Mouse (Mus musculus): ENCODE measurements at regions not wholly inside any gene's neighbourhood (a gene's known extent, or its start where the extent isn't known, plus 50 kb on each side); places are given as distances from the start of the nearest gene placed in this dataset.

DNA sequence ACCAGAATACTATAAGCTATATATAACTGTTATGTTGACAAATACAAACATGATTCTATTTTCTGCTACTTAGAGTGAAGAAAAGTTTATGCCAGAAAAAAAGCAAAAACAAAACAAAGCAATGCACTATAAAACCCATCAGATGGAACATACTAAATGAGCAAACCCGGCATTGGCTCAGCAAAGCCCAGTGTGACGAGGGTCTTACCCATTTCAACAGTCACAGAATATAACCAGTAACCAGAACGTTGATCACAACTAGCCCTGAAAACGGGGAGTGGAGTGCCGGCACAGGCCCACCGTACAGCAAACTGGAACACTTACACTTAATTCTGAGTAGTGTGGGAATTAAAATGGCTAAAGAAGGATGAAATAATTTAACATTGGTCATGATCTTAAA, 66.0 kb upstream of the BC052040 start:
- TF ChIP-seq CTCF (conservative IDR thresholded peaks at IDR 0.05; ENCODE audit: low read length) (no peak), POU5F1 (IDR thresholded peaks at IDR 0.05; ENCODE audit: borderline replicate concordance, low read length) (no peak)
